Mouse (Mus musculus) liver, embryonic 14.5 days (tissue): ENCODE measurements around the gene Rpgrip1.

Experiments used
- CTCF ChIP-seq: IDR thresholded peaks from 2 replicates; pipeline ENCODE4 v1.5.1; 2016; ENCODE audit warnings: antibody characterized with exemption, low read depth, control low read depth
- EP300 ChIP-seq: IDR thresholded peaks from 2 replicates; pipeline ENCODE4 v1.6.1; 2016; ENCODE audit warnings: antibody characterized with exemption, low read depth

GRCm38 (mm10) chr14:52103474-52103855 is 7.0 kb upstream of the Rpgrip1 start:
- TF ChIP-seq EP300 (no peak), CTCF (no peak)
